Mouse (Mus musculus) embryo, embryonic 11.5 days (tissue): ENCODE results near the gene Actn1.

Source experiments
- DNase-seq: peaks from one replicate; pipeline ENCODE4 v3.0.0-alpha.2; 2012; ENCODE audit warnings: low read depth, low spot score

Actn1 gene

DNA sequence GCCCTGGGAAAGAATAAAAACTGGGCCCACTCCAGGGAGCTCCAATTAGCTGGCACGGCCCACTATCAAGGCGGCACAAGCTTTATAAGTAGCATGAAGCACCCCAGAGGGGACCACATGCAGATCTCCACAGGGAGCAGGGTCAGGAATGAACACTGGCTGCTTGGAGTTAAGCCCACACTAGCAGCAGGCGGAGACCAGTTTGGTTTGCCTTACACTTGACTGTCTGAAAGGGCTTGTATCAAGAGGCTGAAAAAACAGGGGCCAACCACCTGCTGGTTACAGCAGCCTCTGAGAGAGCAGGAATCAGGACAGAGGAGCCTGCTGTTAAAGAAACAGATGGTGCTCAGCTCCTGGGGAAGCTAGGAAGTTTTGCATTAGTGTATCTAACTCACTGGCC, 32.3 kb downstream of the Actn1 start:
- no peak for DNase-seq

DNA sequence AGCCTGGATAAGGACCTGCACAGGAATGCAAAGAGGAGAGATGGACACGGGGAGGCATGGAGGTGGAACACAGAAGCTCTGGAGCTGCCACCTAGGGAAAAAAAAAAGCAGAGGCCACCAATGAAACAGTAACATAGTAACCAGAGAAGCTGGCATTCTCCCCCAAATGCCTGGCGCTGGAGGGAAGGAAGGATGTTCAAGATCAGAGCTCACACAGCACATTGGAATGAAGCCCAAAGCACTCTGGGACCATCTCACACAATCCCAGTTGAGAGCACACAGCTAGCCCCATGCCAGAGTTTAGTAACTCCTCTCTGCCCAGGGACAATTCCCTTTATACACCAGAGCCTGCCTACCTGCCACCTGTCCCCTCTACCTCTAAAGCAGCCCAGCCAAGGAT, 34.1 kb downstream of the Actn1 start:
- DNase-seq, result no peak

DNA sequence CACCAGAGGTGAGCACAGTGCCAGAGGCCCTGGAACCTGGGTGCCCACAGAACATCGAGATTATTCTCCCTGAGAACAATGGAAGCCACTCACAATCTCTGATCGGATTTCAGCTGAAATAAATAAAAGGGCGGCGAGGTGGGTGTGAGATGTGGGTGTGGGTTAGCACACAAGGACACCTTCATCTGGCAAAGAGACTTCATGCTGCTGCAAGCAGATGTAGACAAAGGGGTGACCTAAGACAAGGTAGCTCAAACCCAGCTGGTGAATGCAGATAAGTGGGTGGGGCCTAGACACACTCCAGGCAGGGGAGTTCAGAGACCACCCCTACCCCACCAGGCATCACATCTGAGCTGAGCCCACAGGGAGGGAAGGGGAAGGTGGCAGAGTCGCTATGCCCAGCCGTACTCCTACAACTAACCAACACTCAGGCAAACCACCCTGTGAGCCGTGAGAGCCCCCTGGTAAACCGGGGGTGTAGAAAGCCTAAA, 35.9 kb downstream of the Actn1 start:
- no peak for DNase-seq

DNA sequence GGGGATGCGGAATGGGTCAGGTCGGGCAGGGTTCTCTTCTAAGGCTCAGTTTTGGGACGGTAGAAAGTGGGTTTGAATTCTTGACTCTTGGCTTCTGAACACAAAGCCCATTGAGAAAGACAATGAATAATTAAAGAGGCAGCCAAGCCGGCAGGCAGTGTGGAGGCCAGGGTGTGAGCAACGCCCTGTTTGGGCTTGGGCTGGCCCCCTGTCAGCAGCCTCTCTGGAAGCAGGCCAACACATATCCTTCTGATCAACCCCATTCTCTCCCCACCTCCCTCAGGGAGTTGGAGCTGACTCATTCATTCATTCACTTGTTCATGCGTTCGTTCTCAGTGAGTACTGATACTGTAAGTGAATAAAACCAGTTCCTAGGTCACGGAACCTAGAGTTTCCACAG, 36.7 kb downstream of the Actn1 start:
- DNase-seq, result no peak

DNA sequence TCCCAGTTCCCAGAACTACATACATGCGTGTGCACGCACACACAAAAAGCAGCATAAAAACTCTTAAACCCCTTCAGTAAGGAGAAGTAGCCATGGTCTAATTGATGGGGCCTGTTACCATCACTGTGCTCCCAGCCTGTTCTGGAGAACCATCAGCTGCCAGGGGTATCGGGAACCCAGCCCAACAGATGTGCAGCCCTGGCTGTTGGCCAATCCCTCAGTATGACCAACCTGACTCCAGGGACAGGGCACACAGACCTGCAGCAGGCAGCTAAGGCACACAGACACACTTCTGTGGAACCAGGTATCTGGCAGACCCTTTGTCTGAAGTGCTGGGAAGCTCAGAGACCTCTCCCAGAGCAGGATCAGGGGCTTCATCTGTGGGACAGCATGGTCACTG, 37.7 kb downstream of the Actn1 start:
- DNase-seq, result no peak

DNA sequence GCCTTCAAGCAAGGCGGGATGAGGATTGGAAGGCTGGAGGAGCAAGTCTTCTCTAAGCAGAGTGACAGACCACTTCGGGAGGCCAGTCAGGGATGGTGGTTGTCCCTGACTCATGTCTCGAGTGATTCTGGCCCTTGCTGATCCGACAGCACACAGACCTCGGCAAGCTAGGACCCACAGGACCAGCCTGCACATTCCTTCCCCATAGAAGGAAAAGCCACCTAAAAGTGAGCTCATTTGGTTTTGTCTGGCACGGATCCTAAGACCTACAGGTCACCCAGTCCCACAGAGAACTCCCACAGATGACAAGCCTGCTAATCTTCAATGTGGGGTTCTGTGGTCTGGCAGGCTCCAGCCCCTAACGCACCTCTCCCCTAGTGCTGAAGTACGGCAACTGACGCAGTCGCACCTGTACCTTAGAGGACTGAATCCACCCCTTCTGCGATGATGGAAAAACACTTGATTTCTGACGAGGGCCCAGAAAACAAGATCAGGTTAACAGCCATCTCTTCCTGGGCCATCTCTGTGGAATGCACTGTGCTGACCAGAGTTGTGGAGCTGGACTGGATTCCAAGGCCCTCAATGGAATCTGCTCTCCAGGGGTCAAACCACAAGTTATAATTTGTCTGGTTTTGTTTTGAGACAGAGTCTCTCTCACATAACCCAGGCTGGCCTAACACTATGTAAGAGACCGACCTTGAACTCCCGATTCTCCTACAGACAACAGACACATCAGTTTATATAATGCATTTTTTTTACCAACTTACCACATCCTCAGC, 39.7 kb downstream of the Actn1 start:
- DNase-seq, result no peak

DNA sequence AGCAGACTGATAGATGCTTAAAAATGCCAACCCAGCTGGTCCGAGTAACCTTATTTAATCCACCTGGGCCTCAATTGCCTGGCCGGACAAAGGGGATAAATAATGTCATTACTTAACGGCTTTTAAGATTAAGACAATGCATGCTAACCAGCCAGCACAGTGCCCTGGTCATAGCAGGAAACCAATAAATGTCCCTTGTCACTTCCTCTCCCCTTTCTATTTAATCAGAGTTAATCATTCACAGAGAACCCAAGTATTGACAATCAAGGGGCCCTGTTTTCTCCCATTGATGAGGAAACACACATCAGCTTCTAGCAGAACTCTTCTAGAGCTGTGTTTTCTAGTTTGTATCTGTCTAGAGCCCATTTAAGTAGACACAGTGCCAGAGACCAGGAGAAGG, 41.4 kb downstream of the Actn1 start:
- DNase-seq, result no peak

DNA sequence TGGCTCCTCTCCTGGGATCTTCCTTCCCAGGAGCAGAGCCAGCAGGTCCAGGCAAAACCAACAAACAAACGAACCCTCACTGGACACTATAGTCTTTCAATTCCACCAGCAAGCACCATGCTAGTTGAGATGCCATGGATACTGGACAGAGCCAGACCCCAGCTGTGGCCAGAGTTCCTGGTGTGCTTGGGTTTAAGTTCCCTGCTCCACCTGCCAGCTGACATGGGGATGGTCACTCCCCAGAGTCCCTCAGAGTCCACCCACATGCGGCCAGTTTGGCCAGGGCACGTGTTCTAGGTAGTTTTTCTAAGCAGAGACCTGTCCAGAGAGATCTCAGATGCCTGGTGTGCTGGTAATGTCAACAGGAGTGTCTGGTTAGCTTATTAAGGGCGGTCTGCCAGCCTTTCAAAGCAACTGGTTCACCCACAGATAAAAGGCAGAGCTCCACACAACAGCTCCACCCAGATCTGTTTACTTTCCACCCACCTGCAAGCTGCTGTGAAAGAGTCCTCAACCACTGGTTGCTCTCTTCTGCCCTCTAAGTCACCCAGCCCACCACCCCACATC, 42.0 kb downstream of the Actn1 start:
- DNase-seq, result no peak

DNA sequence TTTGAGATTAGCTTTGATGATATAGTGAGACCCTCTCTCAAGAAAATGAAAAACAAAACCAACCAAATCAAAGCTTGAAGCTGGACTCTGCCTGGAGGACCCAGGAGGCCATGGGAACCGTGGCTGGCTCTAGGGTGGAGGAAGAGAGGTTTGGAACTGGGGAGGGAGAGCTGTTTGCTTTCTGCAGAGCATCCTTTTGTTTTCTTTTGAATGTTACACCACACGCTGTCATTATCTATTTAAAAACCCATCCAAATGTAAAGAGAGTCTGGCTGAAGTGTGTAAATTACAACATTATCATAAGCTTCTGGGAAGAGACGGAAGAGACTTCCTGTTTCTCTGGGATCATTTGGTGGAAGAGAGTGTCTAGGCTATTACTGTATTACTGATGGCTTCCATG, 43.1 kb downstream of the Actn1 start:
- DNase-seq, result no peak

DNA sequence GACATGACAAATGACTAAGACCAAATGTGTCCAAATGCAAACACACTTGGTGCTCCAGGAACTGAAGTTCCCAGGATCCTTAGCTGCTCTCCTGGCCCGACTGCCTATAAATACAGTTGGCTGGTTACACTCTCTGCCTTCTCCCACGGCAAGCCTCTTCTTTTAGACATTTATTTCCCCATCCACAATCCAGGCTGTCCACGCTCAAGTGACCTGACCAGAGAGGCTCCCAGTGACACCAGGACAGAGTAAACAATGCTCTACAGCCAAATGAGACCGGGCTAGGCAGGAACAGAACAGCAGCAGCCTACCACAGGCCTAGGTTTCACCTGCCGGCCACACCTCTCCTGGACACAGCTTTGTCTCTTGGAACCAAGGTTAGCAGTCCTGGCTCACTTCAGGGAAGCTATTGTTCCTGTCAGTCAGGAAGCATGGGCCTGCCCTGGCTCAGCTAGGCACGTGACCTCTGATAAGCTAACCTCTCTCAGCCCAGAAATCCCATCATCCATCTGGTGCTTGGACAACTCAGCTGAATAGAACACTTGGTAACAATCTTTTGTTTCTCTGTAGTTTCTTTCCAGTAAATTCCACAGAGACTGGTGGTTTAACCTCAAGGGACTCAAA, 43.8 kb downstream of the Actn1 start:
- no peak for DNase-seq

DNA sequence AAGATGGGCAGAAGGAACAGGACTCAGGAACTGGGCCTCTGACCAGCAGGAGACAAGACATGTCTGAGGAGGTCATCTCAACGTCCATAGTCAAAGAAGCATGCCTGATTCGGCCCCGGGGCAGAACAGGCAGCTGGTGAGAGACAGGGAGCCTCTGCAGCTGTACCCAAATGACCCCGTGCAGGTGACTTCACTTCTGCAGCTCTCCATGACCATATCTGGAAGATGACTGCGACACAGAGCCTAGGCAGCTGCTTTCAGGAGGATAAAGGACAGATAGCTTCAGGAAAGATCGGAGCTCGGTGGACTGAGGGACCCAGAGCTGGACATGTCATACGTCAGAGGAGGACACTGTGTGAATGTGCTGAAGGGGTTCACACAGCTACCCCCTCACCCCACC, 46.4 kb downstream of the Actn1 start:
- DNase-seq, result no peak

DNA sequence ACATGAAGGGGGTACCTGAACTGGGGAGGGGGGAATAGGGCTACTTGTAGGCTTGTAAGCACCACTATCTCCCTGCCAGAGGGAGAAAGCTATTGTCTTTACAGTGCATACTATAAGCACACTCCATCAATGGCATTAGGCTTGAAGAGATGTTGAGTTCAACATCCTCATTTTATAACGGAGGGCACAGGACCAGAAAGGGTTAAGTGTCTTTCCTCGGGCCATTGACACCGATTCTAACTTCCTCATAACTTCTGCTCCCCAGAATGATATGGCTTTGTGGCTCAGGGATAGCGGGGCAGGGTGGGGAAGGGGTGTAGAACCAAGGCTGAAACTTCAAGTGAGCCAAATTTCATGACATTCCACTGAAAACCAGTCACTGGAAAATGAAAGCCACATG, 46.9 kb downstream of the Actn1 start:
- no peak for DNase-seq

DNA sequence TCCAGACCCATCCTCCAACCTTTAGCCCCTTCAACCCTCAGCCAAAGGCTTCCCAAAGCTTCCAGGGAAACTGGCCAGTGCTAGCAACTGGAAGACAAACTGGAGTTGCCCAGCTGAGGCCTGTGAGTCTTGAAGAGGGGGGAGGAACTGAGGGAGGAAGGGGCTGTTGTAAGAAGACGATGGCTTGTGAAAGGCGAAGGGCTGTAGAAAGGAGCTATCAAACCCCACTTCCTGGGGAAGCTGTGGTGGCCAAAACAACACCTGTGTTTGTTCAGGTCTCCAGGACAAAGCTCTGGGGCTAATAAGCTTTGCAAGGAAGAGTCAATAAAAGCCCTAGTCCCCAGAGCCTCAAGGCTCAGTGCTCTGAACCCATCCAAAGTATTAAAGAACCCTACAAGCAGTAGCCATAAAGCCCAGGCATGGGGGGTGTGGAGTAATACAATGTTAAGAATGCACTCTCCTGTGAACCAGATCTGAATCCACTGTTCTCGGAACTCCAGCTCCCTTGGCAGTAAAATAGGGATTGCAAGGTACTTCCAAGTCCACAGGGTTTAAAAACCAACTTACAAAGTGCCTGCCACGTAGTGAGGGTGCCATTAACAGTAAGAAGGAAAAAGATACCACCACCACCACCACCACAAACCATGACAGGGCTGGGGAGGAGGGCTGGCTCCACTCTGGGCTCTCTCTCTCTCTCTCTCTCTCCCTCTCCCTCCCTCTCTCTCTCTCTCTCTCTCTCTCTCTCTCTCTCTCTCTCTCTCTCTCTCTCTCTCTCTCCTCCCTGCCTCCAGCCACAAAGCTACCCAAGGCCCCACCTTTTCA, 49.2 kb downstream of the Actn1 start:
- DNase-seq, result no peak

DNA sequence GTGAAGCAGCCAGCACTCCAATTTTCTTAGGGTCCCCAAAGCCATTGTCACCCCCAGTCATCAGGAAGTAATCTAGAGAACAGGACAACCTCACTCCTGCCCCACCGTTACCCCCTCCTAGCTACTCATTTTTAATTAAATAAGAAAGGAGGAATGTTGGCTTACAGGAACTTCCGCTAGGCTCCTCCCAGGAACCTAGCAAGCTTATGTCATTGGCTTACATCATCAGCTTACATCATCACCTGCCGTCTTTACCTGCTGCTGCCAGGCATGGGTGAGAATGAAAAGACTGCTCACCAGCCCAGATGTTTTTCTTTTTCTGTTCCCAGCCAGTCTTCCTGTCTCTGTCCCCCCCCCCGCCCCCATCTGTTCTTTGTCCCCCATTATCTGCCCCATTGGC, 50.3 kb downstream of the Actn1 start:
- DNase-seq, result no peak

DNA sequence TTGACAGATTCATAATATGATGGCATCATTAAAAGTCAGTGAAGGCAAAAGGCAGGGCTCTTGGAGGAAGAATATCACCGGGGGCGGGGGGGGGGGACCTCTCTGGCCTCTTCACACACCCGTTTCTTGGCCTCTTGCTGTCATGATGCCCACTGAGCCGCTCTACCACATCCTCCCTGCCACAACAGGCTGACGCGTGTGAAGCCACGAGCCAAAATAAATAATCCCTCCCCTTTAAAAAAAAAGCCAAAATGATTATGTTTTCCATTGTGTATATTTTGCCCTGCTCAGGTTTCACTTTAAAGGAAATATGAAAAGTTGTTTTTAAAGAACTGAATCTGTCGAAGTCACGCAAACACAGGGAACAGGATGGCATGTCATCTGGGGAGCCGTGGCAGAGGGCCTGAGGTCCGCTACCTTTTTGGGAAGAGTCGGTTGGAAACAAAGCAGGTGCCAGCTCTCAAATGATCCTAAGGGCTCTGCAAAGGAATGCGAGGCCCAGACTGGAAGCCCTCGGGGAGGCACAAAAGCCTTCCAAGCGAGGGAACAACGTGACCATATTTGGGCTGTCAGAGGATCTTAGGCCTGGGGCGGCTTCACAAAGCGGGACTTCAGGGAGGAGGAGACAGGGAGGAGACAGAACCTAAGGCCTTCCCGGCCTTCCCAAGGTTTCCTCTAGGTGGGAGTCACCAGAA, 51.9 kb downstream of the Actn1 start:
- DNase-seq, result no peak

DNA sequence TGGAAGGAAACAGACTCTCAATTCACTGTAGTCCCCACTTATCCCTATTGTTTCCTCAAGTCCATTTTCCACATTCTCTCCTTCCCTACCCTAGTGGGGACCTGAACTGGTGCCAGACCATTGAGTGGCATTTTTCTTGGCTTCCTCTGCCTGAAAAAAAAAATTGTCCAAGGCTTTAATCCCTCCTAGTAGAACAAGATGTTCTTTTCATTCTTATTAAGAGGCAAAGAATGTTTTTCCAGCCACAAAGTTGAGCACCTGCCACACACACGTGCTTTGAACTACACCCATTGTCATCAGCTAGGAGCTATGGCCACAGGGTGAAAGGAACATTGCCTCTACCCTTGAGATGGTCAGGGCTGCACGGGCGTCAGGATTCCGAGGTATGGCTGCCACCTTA, 56.9 kb downstream of the Actn1 start:
- DNase-seq, result no peak

DNA sequence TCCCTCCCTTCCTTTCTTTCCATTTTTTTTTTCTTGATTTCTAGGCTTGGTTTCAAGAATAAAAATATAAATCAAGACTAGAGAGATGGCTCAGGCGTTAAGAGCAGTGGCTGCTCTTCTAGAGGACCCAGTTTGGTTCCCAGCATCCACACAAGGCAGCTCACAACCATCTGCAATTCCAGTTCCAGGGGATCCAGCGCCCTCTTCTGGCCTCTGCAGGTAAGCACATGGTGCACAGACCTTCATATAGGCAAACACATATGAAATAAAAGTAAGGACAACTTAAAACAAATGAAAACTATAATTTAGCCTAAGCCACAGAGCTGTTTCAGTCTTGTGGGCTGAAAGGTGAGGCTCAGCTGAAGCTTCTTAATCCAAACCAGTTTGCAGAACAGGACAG, 60.4 kb downstream of the Actn1 start:
- no peak for DNase-seq

DNA sequence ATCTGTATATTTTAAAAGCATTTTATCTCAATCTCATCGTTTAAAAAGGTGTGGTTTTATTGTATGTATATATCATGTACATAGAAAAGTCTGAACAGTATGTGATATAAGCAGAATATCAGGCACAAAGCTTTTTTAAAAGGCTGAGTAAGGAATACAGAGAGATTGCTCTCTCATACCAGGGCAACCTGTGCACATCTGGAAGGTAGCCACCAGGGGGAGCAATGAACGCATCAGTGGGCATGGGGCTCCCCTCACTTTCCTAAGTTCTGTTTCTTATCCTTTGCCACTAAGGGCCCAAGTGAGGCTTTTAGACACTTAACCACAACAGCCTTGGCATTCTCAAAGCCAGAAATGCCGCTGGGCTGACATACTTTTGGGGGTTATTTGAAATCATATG, 61.7 kb downstream of the Actn1 start:
- DNase-seq, result peak; percentile 68

DNA sequence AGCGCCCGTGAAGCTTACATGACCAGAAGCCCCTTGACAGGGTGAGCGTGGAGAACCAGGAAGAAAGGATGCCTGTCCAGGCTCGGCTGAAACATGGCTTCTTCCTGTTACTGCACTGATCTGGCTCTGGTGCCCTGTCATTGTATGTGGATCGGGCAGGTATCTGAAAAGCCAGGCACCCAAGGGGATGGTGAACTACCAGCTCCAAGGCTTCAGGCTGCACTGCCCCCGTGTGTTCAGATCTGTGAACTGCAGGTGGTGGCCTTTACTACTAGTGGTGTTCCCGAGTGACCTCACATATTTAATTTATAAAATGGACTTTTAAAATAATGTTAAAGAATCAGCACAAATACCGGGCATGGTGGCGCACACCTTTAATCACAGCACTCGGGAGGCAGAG, 62.8 kb downstream of the Actn1 start:
- DNase-seq, result peak; percentile 37

DNA sequence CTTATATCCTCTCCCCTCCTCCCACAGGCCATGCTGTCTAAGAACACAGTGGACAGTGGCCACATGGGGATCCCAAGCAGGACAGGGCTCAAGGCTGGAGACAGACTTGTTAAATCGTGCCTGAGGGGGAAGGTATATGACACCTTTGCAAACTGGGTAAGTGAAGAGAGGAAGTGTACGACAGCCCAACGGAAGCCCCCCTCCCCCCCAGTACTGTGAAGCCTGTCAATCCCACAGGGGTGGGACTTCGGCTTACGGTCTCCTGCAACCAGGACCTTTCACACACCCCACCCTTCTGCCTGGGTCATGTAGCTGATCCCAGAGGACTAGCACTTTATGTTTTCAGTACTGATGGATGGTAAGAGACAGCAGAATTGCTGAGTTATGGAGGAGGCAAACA, 68.4 kb downstream of the Actn1 start:
- no peak for DNase-seq

DNA sequence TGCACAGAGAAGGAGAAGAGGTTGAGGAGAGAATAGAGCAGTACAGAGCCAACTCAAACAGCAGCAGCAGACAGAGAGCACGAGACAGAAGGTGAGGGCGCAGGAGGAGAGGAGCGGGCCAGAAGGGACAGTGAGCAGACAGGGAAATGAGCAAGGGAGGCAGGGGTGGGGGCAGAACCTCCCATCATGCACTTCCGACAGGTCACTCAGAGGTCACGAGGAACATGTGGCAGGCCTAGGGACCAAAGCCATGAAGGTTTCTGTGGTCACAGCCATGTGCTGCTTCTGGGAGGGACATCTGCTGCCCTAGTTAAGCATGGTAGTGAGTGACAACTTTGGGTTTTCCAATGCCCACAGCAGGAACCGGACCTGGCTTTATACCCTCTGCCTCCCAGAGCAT, 68.8 kb downstream of the Actn1 start:
- no peak for DNase-seq

DNA sequence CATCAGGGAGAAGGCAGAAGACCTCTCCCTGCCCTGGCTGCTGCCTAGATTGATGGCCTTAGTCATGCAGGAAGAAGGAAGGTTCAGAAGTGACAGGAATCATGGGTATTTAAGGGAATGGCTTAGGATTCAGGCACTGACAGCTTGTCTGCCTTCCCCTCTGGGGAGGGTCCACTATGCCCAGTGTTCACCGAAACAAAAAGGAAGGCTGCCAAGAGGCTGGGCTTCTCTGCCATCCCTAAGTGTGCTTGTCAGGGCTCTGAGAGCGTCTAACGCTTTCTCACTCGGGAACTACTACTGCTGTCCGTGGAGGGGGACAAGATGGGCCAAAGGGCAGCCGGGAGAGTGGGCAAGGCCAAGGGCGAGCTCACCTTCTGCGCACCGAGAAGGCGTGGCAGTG, 69.3 kb downstream of the Actn1 start:
- DNase-seq, result no peak
